Mouse (Mus musculus) erythroblast, embryonic 14.5 days (primary cell): ENCODE data around the gene Ccdc57. TPM values are rescaled to one million over a fixed set of nuclear protein-coding genes. Genes with fewer than 3 reads are reported as not detected.

Experiments
- H3K27me3 ChIP-seq: 2 replicates; pipeline ENCODE4 v1.6.1; 2012; ENCODE audit warnings: inconsistent platforms; ENCODE audit not compliant: control insufficient read depth
- H3K36me3 ChIP-seq: 2 replicates; pipeline ENCODE4 v1.6.1; 2012; ENCODE audit warnings: mild to moderate bottlenecking, inconsistent platforms; ENCODE audit not compliant: control insufficient read depth
- H3K4me1 ChIP-seq: 2 replicates; pipeline ENCODE4 v1.6.1; 2012; ENCODE audit warnings: inconsistent platforms; ENCODE audit not compliant: control insufficient read depth
- H3K4me3 ChIP-seq: replicated peaks from 2 replicates; pipeline ENCODE3; 2012; ENCODE audit warnings: moderate library complexity, mild to moderate bottlenecking, inconsistent platforms
- H3K9me3 ChIP-seq: 2 replicates; pipeline ENCODE4 v1.6.1; 2012; ENCODE audit warnings: low read length, inconsistent platforms, mixed read lengths; ENCODE audit not compliant: control insufficient read depth
- GATA1 ChIP-seq: IDR thresholded peaks from 2 replicates; pipeline ENCODE4 v1.6.1; 2012; ENCODE audit warnings: low read length, inconsistent platforms, mixed read lengths
- TAL1 ChIP-seq: IDR thresholded peaks from 3 replicates; pipeline ENCODE4 v1.6.1; 2012; ENCODE audit warnings: low read length, inconsistent platforms, mixed read lengths
- polyA plus RNA-seq: library from polyadenylated mRNA; stranded (reverse); fragments of >175 nt; gene quantifications from 2 replicates; pipeline ENCODE4 v1.2.3, GENCODE M21; 2012

The Ccdc57 gene
- polyA plus RNA-seq, 1 experiment, result 0.39 TPM

GRCm38 (mm10) chr11:120945926-120946325 is 13.3 kb upstream of the Ccdc57 start:
- peaks cover 68% of the 10 kb centered on the region for H3K27me3 ChIP-seq
- no peaks in the 10 kb centered on the region; the same call in 1 of the 2 replicates for H3K36me3 ChIP-seq
- no peak overlapping the region for H3K4me3 ChIP-seq
- no peaks in the 10 kb centered on the region; the same call in 1 of the 2 replicates for H3K9me3 ChIP-seq
- no peak for TF ChIP-seq GATA1
- no peak for TF ChIP-seq TAL1
- H3K4me1 ChIP-seq, result peaks cover 41% of the 10 kb centered on the region

DNA sequence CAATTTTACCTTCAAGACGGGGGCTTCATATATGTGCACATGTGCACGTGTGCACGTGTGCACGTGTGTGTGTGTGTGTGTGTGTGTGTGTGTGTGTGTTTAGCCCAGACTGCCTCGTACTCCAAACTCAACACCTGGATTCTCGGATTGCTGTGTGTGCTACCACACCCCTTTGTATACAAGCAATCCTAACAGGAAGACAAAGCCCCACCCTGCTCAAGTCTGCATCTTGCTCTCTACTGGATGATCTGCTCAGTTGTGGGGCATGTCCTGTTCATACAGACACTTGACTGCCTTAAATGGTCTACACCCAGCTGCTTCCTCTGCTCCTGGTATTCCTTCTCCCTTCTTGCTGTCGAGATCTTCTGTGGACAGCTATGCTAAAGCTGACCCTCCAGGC is 12.6 kb upstream of the Ccdc57 start:
- H3K27me3 ChIP-seq, result peaks cover 67% of the 10 kb centered on the region
- H3K4me1 ChIP-seq, result peaks cover 35% of the 10 kb centered on the region
- TF ChIP-seq GATA1 (no peak), TAL1 (no peak)

GRCm38 (mm10) chr11:120940959-120941358 is 8.3 kb upstream of the Ccdc57 start:
- H3K4me3 ChIP-seq, result no peak overlapping the region
- no peaks in the 10 kb centered on the region for H3K36me3 ChIP-seq
- H3K27me3 ChIP-seq, result peaks cover 25% of the 10 kb centered on the region
- TF ChIP-seq GATA1 (no peak), TAL1 (no peak)
- H3K4me1 ChIP-seq, result peaks cover 32% of the 10 kb centered on the region
- H3K9me3 ChIP-seq, result peaks cover 1% of the 10 kb centered on the region; the same call in 1 of the 2 replicates

More for the DNA sequence above, 12.6 kb upstream of the Ccdc57 start:
- no peaks in the 10 kb centered on the region; the same call in 1 of the 2 replicates for H3K9me3 ChIP-seq
- no peaks in the 10 kb centered on the region; the same call in 1 of the 2 replicates for H3K36me3 ChIP-seq
- no peak overlapping the region for H3K4me3 ChIP-seq

DNA sequence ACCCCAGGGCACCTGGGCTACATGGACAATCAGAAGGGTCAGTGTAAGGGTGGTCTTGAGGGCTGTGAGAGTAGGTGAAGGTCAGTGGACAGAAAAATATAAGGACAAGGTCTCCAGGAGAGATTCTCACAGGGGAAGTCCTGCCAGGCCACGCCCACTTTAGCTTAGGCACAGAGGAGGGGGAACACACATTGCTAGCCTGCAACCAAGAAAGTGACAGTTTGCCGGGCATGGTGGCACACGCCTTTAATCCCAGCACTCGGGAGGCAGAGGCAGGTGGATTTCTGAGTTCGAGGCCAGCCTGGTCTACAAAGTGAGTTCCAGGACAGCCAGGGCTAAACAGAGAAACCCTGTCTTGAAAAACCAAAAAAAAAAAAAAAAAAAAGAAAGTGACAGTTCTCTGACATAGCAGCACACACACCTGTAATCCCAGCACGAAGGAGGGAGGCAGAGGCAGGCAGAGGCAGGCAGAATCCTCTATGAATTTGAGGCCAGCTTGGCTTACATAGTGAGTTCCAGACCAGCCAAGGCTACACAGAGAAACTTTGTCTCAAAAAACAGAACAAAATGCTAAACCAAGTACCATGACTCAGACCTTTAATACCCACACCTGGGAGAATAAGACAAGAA is 7.2 kb upstream of the Ccdc57 start:
- TF ChIP-seq GATA1, result no peak
- TF ChIP-seq TAL1, result no peak
- H3K4me1 ChIP-seq, result peaks cover 37% of the 10 kb centered on the region
- no peaks in the 10 kb centered on the region for H3K36me3 ChIP-seq
- H3K27me3 ChIP-seq, result peaks cover 15% of the 10 kb centered on the region
- no peak overlapping the region for H3K4me3 ChIP-seq
- H3K9me3 ChIP-seq, result peaks cover 2% of the 10 kb centered on the region; the same call in 1 of the 2 replicates

DNA sequence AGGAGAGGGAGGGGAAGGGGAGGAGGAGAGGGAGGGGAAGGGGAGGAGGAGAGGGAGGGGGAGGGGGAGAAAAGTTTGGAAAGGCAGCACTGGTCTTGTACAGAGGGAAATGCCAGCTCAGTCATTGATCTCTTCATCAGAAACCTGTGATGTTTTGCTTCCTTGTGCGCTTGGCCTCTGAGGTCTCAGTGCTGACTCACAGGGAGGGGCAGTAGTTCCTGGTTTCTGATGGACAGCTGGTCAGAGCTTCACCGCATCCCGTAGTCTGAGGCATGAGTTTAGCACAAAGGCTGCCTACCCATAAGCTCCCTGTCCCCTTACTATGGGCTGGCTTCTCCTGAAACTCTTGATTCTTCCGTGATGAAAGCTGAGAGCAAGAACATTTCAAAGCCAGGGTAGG is 6.1 kb upstream of the Ccdc57 start:
- no peak for TF ChIP-seq GATA1
- no peak for TF ChIP-seq TAL1
- peaks cover 2% of the 10 kb centered on the region; the same call in 1 of the 2 replicates for H3K9me3 ChIP-seq
- peaks cover 37% of the 10 kb centered on the region for H3K4me1 ChIP-seq
- no peak overlapping the region for H3K4me3 ChIP-seq
- peaks cover 5% of the 10 kb centered on the region for H3K27me3 ChIP-seq
- no peaks in the 10 kb centered on the region for H3K36me3 ChIP-seq

- Histone ChIP-seq H3K9me3 (peaks cover 2% of the 10 kb centered on the region; the same call in 1 of the 2 replicates), H3K27me3 (no peaks in the 10 kb centered on the region; the same call in 1 of the 2 replicates), H3K4me1 (peaks cover 42% of the 10 kb centered on the region), H3K36me3 (no peaks in the 10 kb centered on the region), H3K4me3 (no peak overlapping the region)
- TF ChIP-seq GATA1 (no peak), TAL1 (no peak)
These were observed 5.3 kb upstream of the Ccdc57 start for GRCm38 (mm10) chr11:120937976-120938375.

DNA sequence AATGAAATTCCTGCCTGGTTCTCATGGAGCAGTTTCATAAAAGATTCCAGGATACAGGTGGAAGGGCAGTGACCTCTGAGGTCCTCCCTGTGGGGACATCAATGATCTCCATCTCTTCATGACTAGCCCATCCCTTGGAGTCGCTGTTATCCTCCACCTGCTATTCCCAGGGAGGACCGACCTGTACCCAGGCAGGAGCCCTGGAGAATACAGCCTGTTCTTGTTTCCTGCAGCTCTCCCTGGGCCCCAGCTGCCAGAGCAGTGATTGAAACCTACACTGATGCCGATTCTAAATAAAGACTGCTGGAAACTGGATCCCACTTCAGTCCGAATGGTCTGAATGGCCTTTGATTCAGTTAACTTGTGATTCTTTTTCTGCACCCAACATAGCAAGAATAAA is 1.2 kb downstream of the Ccdc57 start:
- Histone ChIP-seq H3K9me3 (peaks cover 8% of the 10 kb centered on the region), H3K36me3 (peaks cover 22% of the 10 kb centered on the region), H3K27me3 (no peaks in the 10 kb centered on the region), H3K4me1 (peaks cover 60% of the 10 kb centered on the region), H3K4me3 (peak overlapping the region; percentile 22)
- no peak for TF ChIP-seq TAL1
- no peak for TF ChIP-seq GATA1

DNA sequence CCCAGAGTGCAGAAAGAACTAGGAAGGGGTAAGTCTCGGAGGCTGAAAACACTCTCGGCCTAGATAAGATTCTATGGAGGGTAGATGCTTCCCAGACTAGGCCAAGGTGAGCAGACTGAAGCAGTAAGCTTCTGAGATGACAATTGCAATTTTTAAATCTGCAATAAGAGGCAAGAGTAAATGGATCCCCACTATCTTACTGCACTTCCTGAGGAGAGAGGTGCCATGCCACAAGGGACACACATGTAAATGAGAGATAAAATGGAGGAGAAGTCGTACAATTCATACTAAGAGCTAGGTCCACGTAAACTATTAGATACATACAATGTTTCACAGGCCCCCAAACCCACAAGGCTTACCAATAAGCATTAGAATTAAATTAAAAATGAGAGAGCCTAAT is 4.2 kb downstream of the Ccdc57 start:
- Histone ChIP-seq H3K4me1 (peaks cover 57% of the 10 kb centered on the region), H3K9me3 (peaks cover 6% of the 10 kb centered on the region), H3K36me3 (peaks cover 46% of the 10 kb centered on the region), H3K27me3 (no peaks in the 10 kb centered on the region), H3K4me3 (no peak overlapping the region)
- TF ChIP-seq GATA1 (no peak), TAL1 (no peak)

DNA sequence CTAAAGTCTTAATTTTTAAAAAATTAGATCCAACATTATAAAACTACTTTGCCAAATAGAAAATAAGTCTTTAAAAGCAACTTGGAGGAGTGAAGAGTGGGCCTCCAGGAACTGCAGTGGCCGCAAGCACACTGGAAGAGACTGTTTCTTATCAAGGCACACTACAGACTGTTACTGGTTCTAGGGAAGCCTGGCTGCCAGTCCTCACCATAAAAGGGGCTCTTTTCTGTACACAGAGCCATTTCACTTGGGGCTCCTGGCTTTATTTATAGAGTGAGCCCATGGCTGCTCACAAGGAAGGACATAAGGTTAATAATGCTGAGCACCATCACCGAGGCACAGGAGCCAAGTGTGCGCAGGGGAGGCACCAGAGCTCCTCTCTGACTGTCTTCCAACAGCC is 10.1 kb downstream of the Ccdc57 start:
- Histone ChIP-seq H3K9me3 (no peaks in the 10 kb centered on the region), H3K4me1 (peaks cover 9% of the 10 kb centered on the region), H3K27me3 (no peaks in the 10 kb centered on the region), H3K36me3 (peaks cover 79% of the 10 kb centered on the region), H3K4me3 (no peak overlapping the region)
- TF ChIP-seq TAL1, result no peak
- TF ChIP-seq GATA1, result no peak
